Mouse (Mus musculus) spleen, adult 2 months (tissue): ENCODE data around the gene Flt4. TPM values are rescaled to one million over a fixed set of nuclear protein-coding genes. Genes with fewer than 3 reads are reported as not detected.

Experiments used
- DNase-seq, 2 experiments: peaks; one replicate each; pipeline versions ENCODE4 v3.0.0 to v3.0.0-alpha.2; 2012 to 2021; ENCODE audit warnings: low spot score in 2 of 2, low read depth in 1 of 2
- H3K27ac ChIP-seq: fragments of 200-500 bp; 2 replicates; pipeline ENCODE4 v1.5.1; 2012; ENCODE audit warnings: low read length, inconsistent platforms; ENCODE audit not compliant: insufficient read depth
- H3K27me3 ChIP-seq: fragments of 200-500 bp; 2 replicates; pipeline ENCODE4 v1.6.1; 2012; ENCODE audit warnings: mild to moderate bottlenecking, moderate library complexity, low read length, inconsistent platforms; ENCODE audit not compliant: control insufficient read depth, insufficient read depth
- H3K36me3 ChIP-seq: fragments of 200-500 bp; 2 replicates; pipeline ENCODE4 v1.6.1; 2012; ENCODE audit warnings: mild to moderate bottlenecking, low read length, inconsistent platforms; ENCODE audit not compliant: control insufficient read depth, insufficient read depth
- H3K4me1 ChIP-seq: fragments of 200-500 bp; 2 replicates; pipeline ENCODE4 v1.6.1; 2011; ENCODE audit warnings: inconsistent platforms; ENCODE audit not compliant: control insufficient read depth, insufficient read depth, insufficient read length
- H3K4me3 ChIP-seq: fragments of 200-500 bp; 2 replicates; pipeline ENCODE4 v1.5.1; 2011; ENCODE audit warnings: mild to moderate bottlenecking, inconsistent platforms; ENCODE audit not compliant: insufficient read depth, insufficient read length; ENCODE audit errors: extremely low read depth
- CTCF ChIP-seq: fragments of 200-500 bp; IDR thresholded peaks from 2 replicates; pipeline ENCODE4 v1.5.1; 2011; ENCODE audit warnings: mild to moderate bottlenecking, inconsistent platforms; ENCODE audit not compliant: insufficient read depth, insufficient read length, insufficient replicate concordance; ENCODE audit errors: extremely low read depth
- POLR2A ChIP-seq: fragments of 200-500 bp; IDR thresholded peaks from 2 replicates; pipeline ENCODE4 v1.6.1; 2011; ENCODE audit warnings: low read depth, low read length, inconsistent platforms
- WGBS: fragments of 180-500 bp; shearing (Covaris S2); methylation state at CpG from one replicate; pipeline ENCODE4 v1.1.7; 2018; 5-methylcytosine and 5-hydroxymethylcytosine counted together
- polyA plus RNA-seq: library from polyadenylated mRNA; depleted of rRNA; stranded (reverse); fragments of >200 nt; gene quantifications from 2 replicates; pipeline ENCODE4 v1.2.3, GENCODE M21; 2012

Flt4 gene
- polyA plus RNA-seq, 1 experiment, result 6.6 TPM

DNA sequence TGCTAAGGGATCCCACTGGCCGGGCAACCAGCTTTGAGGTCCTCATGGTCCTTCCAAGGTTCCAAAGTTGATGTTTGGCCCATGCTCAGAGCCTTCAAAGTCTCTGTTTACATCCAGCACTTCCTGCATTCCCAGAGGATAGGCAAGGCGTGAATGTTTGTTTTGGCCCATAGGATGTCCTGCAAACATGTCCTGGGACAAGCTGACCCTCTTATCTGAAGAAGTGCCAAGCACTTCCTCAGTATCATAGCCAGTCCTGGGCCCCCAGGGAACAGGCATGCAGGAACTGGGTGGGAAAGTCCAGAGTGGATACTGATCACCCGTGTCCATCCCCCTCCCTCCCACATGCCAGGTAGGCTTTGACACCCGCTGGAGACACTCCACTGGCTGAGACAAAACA lies 49.0 kb downstream of the Flt4 start:
- TF ChIP-seq CTCF (no peak), POLR2A (no peak)
- Histone ChIP-seq H3K4me1 (peaks cover 3% of the 10 kb centered on the region; the same call in 1 of the 2 replicates), H3K27ac (no peak overlapping the region), H3K4me3 (no peak overlapping the region), H3K27me3 (no peaks in the 10 kb centered on the region), H3K36me3 (no peaks in the 10 kb centered on the region)
- DNase-seq, result no peak
- 80% methylated on average over 4 of the region's 4 CpGs for WGBS

GRCm38 (mm10) chr11:49658791-49659469 lies 49.9 kb downstream of the Flt4 start:
- Histone ChIP-seq H3K36me3 (no peaks in the 10 kb centered on the region), H3K27me3 (no peaks in the 10 kb centered on the region), H3K4me3 (no peak overlapping the region), H3K27ac (no peak overlapping the region), H3K4me1 (peaks cover 3% of the 10 kb centered on the region; the same call in 1 of the 2 replicates)
- TF ChIP-seq POLR2A, result no peak
- 19% methylated on average over 10 of the region's 10 CpGs for WGBS
- DNase-seq, result no peak

DNA sequence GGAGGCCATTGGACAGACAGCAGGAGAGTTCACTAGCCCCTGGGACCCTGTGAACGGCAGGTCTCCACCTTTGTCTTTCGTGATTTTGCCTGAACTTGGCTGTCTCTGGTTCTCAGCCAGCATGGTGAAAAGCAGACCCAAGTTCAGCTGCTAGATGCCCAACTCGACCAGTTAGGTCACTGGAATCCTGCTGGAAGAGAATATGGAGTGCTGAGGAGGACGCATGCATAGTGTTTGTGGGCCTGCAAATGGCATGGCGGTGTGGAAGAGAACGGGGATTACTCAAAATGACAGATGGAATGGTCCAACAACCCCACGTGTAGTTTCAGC lies 50.4 kb downstream of the Flt4 start:
- Histone ChIP-seq H3K36me3 (no peaks in the 10 kb centered on the region), H3K4me1 (peaks cover 3% of the 10 kb centered on the region; the same call in 1 of the 2 replicates), H3K27ac (no peak overlapping the region), H3K4me3 (no peak overlapping the region), H3K27me3 (no peaks in the 10 kb centered on the region)
- WGBS, result 79% methylated on average over 7 of the region's 7 CpGs
- DNase-seq, result no peak
- TF ChIP-seq POLR2A (no peak), CTCF (no peak)

DNA sequence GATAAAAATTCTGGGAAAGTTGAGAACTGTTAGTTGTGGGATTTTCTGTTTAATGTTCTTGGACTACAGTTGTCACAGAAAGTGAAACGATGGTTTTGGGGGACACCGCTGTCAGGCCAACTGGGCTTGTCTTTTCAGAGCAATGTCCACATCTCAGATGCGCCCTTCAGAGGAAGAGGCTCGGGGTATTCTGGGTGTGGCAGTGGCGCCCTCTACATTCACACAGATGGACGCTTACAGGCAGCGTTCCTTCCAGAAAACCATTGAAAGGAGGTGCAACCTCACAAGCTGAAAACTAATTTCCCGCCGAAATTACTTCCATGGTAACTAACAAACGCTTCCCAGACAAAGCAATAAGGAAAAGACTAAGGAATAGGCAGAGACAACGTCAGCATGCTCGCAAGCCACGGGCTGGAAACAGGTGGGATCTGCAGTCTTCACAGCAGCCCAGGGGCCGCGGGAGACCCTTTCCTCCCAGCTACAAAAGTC lies 53.3 kb downstream of the Flt4 start:
- peaks cover 3% of the 10 kb centered on the region; the same call in 1 of the 2 replicates for H3K4me1 ChIP-seq
- DNase-seq, result no peak
- TF ChIP-seq CTCF (no peak), POLR2A (no peak)
- WGBS, result 73% methylated on average over 15 of the region's 15 CpGs
- H3K4me3 ChIP-seq, result no peak overlapping the region
- no peaks in the 10 kb centered on the region for H3K27me3 ChIP-seq
- H3K36me3 ChIP-seq, result no peaks in the 10 kb centered on the region
- no peak overlapping the region for H3K27ac ChIP-seq

- Histone ChIP-seq H3K27me3 (no peaks in the 10 kb centered on the region), H3K36me3 (no peaks in the 10 kb centered on the region; the same call in 1 of the 2 replicates), H3K4me3 (no peak within 1 kb of the TSS), H3K27ac (no peak within 1 kb of the TSS), H3K4me1 (peaks cover 3% of the 10 kb centered on the region; the same call in 1 of the 2 replicates)
- no peak for TF ChIP-seq POLR2A
- no peak for TF ChIP-seq CTCF
- 65% methylated on average over 5 of the region's 5 CpGs for WGBS
- DNase-seq, result no peak
Measured at GRCm38 (mm10) chr11:49663310-49663709, 54.2 kb downstream of the Flt4 start, which contains the start of gene Scgb3a1. Scgb3a1 (plus strand) TSS chr11:49663610.

DNA sequence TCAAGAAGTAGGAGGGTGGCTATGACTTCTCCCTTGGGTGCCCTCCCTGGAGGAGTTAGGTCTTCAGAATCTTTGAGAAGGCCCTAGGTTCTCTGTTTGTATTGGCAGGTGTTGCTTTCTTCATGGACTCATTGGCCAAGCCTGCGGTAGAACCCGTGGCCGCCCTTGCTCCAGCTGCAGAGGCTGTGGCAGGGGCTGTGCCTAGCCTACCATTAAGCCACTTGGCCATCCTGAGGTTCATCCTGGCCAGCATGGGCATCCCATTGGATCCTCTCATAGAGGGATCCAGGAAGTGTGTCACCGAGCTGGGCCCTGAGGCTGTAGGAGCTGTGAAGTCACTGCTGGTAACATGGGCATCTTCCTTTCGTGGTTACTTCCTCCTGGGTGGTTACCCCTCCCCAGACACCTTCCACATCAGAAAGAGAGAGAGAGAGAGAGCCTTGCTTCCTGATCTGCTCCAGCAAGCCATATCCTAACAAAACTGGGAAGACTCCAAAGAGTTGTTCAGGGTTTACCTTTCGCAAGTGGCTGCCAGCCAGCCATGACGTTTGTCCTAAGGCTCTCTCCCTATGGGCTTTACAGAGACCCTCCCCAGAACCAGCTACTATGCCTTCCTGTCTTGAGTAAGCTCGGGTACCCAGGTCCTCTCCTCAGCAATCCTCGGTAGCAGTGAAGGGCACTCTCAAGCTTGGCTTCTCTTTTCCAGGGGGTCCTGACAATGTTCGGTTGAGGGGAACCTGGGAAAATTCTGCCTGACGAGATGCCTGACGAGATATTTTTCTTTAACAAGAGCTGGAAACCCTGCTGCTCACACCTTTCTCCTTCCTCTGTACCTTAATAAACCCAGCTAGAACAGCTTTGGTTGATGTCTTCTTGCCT lies 55.4 kb downstream of the Flt4 start:
- WGBS, result 57% methylated on average over 12 of the region's 12 CpGs
- TF ChIP-seq CTCF (no peak), POLR2A (no peak)
- H3K36me3 ChIP-seq, result peaks cover 2% of the 10 kb centered on the region; the same call in 1 of the 2 replicates

More for the DNA sequence above, 55.4 kb downstream of the Flt4 start:
- Histone ChIP-seq H3K4me1 (no peaks in the 10 kb centered on the region; the same call in 1 of the 2 replicates), H3K4me3 (no peak overlapping the region), H3K27me3 (no peaks in the 10 kb centered on the region), H3K27ac (no peak overlapping the region)
- DNase-seq, result no peak
